Mouse (Mus musculus): ENCODE results near the gene Epas1. TPM values are rescaled to one million over a fixed set of nuclear protein-coding genes. Genes with fewer than 3 reads are reported as not detected.

Gene Epas1
- polyA plus RNA-seq, 1 experiment = 7.0 TPM

DNA sequence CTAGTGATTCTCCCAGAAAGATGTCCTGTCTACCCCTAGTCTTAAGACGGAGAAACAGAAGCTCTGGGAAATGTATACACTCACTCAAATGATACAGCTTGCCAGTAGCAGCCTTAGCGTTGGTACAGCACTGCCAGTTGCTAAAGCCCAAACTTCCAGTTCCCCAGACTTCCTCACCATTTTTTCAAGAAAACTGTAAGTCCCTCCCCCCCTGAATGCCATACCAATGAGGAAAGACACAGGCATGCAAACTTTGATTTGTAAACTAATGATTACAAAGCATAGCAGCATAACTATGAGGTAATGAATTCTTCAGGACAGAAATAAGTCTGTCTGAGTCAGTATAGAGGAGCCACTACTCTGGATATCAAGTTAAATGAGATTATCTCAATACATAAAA lies 124.2 kb downstream of the Epas1 start:
- H3K9ac ChIP-seq (ENCODE audit: low read depth, poor library complexity, severe bottlenecking) = no peak overlapping the region
- no peak overlapping the region for H3K4me3 ChIP-seq (ENCODE audit: low read depth, low read length)
- H3K27me3 ChIP-seq (ENCODE audit: control insufficient read depth, insufficient read depth, low read length, poor library complexity, severe bottlenecking) = no peaks in the 10 kb centered on the region
- no peaks in the 10 kb centered on the region for H3K36me3 ChIP-seq (ENCODE audit: control insufficient read depth, insufficient read depth, low read length, poor library complexity, severe bottlenecking)
- no peaks in the 10 kb centered on the region for H3K4me1 ChIP-seq (ENCODE audit: control insufficient read depth, insufficient read depth, low read length)
- TF ChIP-seq EP300 (IDR thresholded peaks at IDR 0.05; ENCODE audit: insufficient read depth, low read depth, low read length) (no peak), POLR2A (IDR thresholded peaks at IDR 0.05; ENCODE audit: insufficient read depth, low read length) (no peak), CTCF (IDR thresholded peaks at IDR 0.05; ENCODE audit: low read depth, low read length) (no peak)
- H3K9me3 ChIP-seq (replicated peaks; ENCODE audit: control insufficient read depth, insufficient read depth, low read length, poor library complexity, severe bottlenecking) = no peaks in the 10 kb centered on the region
- no peak overlapping the region for H3K27ac ChIP-seq (ENCODE audit: insufficient read depth, low read length)

DNA sequence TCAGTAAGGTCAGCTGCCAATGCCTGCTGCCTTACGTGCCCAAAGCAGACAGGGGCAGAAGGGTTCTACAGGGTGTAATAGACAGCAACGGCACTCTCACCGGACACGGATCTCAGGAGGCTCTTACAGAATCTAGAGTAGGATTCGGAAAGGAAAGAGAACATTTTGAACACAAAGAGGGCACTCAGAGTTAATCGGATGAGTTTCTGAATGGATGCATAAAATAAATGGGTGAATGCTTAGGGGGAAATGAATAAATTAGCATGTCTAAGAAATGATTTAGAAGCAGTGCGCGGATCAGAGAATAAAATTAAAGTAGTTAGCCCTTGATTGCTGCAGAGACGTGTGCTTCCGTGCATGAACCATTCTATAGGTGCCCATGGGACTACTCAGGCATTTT lies 126.6 kb downstream of the Epas1 start:
- no peak overlapping the region for H3K4me3 ChIP-seq (ENCODE audit: low read depth, low read length)
- H3K27me3 ChIP-seq (ENCODE audit: control insufficient read depth, insufficient read depth, low read length, poor library complexity, severe bottlenecking) = no peaks in the 10 kb centered on the region
- no peaks in the 10 kb centered on the region for H3K9me3 ChIP-seq (replicated peaks; ENCODE audit: control insufficient read depth, insufficient read depth, low read length, poor library complexity, severe bottlenecking)
- no peak overlapping the region for H3K9ac ChIP-seq (ENCODE audit: low read depth, poor library complexity, severe bottlenecking)
- H3K4me1 ChIP-seq (ENCODE audit: control insufficient read depth, insufficient read depth, low read length) = no peaks in the 10 kb centered on the region
- no peaks in the 10 kb centered on the region for H3K36me3 ChIP-seq (ENCODE audit: control insufficient read depth, insufficient read depth, low read length, poor library complexity, severe bottlenecking)
- TF ChIP-seq EP300 (IDR thresholded peaks at IDR 0.05; ENCODE audit: insufficient read depth, low read depth, low read length) (no peak), CTCF (IDR thresholded peaks at IDR 0.05; ENCODE audit: low read depth, low read length) (no peak), POLR2A (IDR thresholded peaks at IDR 0.05; ENCODE audit: insufficient read depth, low read length) (no peak)
- H3K27ac ChIP-seq (ENCODE audit: insufficient read depth, low read length) = no peak overlapping the region

DNA sequence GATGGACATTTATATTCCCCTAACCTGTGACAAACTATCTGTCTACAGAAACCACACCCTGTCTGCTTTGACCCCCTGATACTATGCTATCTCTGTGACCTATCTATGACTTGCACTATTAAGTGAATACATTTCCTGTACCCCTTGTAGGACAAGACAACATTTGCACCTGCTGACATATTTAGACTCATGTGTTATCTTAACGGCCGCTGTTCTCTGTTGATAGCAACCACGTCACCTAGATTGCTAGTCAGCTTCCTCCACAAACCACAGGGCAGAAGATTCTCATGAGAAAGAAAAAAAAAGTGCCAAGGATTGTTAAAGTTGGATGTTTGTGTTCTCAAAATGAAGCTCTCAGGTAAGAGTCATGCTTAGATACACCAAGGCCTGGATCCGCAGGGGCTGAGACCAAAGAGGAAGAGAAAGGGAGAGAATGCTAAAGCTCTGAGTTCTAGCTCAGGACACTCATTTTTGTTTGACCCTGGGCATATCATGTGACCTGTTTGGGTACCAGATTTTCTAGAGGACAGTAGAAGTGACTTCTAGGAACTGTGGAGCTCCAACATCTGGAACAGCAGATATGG lies 127.1 kb downstream of the Epas1 start:
- Histone ChIP-seq H3K4me3 (ENCODE audit: low read depth, low read length) (no peak overlapping the region), H3K4me1 (ENCODE audit: control insufficient read depth, insufficient read depth, low read length) (no peaks in the 10 kb centered on the region), H3K27me3 (ENCODE audit: control insufficient read depth, insufficient read depth, low read length, poor library complexity, severe bottlenecking) (no peaks in the 10 kb centered on the region), H3K27ac (ENCODE audit: insufficient read depth, low read length) (no peak overlapping the region), H3K36me3 (ENCODE audit: control insufficient read depth, insufficient read depth, low read length, poor library complexity, severe bottlenecking) (no peaks in the 10 kb centered on the region), H3K9me3 (replicated peaks; ENCODE audit: control insufficient read depth, insufficient read depth, low read length, poor library complexity, severe bottlenecking) (no peaks in the 10 kb centered on the region), H3K9ac (ENCODE audit: low read depth, poor library complexity, severe bottlenecking) (no peak overlapping the region)
- no peak for TF ChIP-seq CTCF (IDR thresholded peaks at IDR 0.05; ENCODE audit: low read depth, low read length)
- no peak for TF ChIP-seq EP300 (IDR thresholded peaks at IDR 0.05; ENCODE audit: insufficient read depth, low read depth, low read length)
- TF ChIP-seq POLR2A (IDR thresholded peaks at IDR 0.05; ENCODE audit: insufficient read depth, low read length) = no peak

Other genes with a start within 250 kb of the Epas1 start
- gene Gm10309, start 248.5 kb upstream of the Epas1 start, polyA plus RNA-seq (2011; ENCODE audit: insufficient read depth, insufficient read length, low read depth, missing spikeins) = not detected in 2 replicates
- not detected in 2 replicates for gene Tmem247, start 163.6 kb downstream of the Epas1 start, polyA plus RNA-seq (2011; ENCODE audit: insufficient read depth, insufficient read length, low read depth, missing spikeins)
- gene Atp6v1e2, start 194.2 kb downstream of the Epas1 start, polyA plus RNA-seq (2011; ENCODE audit: insufficient read depth, insufficient read length, low read depth, missing spikeins) = 0.48 TPM in 1 of 2 replicates, not detected in the other
- gene Rhoq, start 209.4 kb downstream of the Epas1 start, polyA plus RNA-seq (2011; ENCODE audit: insufficient read depth, insufficient read length, low read depth, missing spikeins) = 42.1 and 47.1 TPM in 2 replicates

All from ES-Bruce4 (cell line).